Mouse (Mus musculus): ENCODE measurements around the gene Schip1.

Schip1 gene

DNA sequence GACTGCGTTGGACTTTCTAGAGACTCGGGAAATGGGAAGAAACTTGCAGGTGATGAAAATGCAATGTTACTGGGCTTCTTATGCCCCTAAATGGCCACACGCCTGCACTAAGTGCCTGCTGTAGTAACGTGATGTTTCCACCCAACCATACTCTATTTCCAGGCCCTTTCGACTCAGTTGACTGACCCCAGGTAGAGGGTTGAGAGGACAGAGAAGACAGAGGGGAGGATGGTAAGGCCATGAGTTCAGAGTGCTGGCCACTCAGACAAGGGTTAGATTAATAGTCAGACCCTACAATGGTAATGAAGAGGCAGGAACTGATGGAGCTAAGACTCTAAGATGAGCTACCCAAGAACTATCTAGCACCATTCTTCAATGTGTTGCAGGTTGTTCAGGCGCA, 595.4 kb downstream of the Schip1 start:
- DNase-seq (ENCODE audit: extremely low read depth, low read depth) = no peak

GRCm38 (mm10) chr3:68660538-68660937, 595.9 kb downstream of the Schip1 start:
- no peak for DNase-seq (ENCODE audit: extremely low read depth, low read depth)

GRCm38 (mm10) chr3:68662386-68662785, 597.8 kb downstream of the Schip1 start:
- DNase-seq (ENCODE audit: extremely low read depth, low read depth) = no peak

DNA sequence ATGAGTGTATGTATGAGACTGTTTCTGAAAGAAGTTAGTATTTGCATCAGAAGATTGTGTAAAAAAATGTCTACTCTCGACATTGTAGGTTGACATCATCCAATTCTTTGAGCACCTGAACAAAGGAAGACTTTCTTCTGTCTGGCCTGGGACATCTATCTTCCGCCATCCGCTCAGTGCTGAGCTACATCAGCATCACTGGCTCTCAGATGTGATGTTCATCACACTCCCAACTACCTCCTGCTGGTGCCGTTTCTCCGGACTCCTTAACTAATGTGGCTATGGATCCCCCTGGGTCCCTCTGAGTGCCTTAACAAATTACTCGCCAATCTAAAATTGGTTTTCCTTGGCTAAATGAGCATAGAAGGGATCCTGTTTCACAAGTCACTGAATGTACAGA, 599.7 kb downstream of the Schip1 start:
- no peak for DNase-seq (ENCODE audit: extremely low read depth, low read depth)

DNA sequence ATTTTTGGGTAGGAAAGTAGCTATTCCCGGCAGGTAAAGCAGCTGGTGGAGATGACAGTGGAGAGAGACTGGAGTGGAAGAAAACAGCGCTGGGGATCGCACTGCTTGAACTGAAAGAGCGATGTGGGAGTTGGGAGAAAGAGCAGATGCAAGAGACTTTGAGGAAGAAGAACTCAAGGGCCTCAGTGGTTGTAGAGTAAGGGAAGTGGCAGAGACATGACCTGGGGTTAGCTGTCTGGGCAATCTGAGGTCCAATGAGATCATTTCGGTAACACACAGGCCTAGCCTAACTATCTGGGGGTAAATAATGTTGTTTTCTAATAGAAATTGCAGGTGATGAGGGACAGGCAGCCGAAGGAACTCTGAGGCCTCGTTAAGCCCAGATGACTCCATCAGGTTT, 601.8 kb downstream of the Schip1 start:
- no peak for DNase-seq (ENCODE audit: extremely low read depth, low read depth)

DNA sequence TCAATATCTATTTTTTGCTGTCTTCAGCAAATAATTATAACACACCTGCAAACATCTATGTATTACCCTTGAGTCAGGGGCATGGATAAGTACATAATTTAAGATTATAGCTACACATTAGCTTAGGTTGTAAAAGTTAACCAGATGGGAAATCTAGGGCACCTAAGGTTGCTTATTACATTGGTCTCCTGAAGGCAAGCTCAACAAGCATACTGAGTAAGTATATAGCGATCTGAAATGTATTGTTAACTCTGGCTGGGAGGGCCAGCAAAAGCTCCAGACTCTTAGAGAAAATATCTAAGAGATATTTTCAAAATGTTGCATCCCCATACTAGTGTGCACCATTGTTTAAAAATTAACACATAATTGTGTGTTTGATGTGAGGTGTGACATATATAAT, 603.2 kb downstream of the Schip1 start:
- DNase-seq (ENCODE audit: extremely low read depth, low read depth) = no peak

- no peak for DNase-seq (ENCODE audit: extremely low read depth, low read depth)
These were observed 604.9 kb downstream of the Schip1 start for GRCm38 (mm10) chr3:68669418-68669974.

DNA sequence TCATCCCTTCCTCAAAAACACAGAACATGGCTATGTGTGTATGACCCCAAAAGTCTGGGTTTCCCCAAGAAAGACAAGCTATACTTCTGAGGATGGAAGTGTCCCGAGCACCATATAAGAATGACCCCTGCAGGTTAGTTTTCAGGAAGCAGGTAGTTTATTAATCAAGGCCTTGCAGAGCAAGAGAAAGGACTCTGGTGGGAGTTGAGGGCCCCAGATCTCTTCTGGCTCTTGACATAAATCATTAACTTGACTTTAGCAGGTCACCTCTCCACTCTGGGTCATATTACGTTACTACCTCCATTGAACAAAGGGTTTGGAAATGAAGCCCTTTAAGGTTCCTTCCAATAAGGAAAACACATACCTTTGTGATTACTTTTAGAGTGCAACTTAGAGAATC, 610.1 kb downstream of the Schip1 start:
- no peak for DNase-seq (ENCODE audit: extremely low read depth, low read depth)

DNA sequence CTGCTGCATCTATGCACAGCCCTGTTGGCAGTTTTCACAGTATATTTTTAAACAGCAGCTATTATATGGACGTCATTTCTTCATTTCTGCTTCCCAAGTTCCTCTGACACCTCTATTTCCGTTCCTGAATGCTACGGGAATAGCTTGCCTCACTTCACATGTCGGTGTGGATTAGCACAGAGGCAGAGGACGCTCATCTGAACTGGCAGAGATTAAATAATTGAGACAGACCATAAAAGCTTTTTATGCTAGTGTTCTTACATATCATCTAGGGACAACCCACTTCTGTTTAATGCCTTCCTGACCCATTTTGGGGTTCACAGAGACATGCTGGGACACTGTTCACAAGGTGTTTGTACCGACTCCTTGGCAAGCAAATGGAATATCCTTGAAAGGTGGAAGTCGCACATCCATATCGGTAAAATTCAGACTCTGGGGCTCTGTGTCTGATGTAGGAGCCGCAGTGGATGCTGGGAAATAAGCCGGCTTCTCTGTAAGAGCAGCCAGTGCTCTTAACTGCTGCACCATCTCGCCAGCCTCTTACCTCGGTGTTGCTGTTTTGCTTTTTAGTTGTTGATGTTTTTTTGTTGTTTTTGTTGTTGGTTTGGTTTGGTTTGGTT, 610.7 kb downstream of the Schip1 start:
- DNase-seq (ENCODE audit: extremely low read depth, low read depth) = no peak

Measured in MEL-GATA-1-ER (cell line).